Mouse (Mus musculus) heart, postnatal 0 days (tissue): ENCODE results near the gene 1700125H20Rik.

Experiments used
- CTCF ChIP-seq: IDR thresholded peaks from 2 replicates; pipeline ENCODE4 v1.5.1; 2016; ENCODE audit warnings: antibody characterized with exemption, control low read depth, low read depth
- EP300 ChIP-seq: IDR thresholded peaks from 2 replicates; pipeline ENCODE4 v1.6.1; 2016; ENCODE audit warnings: antibody characterized with exemption, low read depth

- no peak for TF ChIP-seq CTCF
- TF ChIP-seq EP300 = no peak
Measured at GRCm38 (mm10) chr11:85189110-85189509, 18.9 kb downstream of the 1700125H20Rik start.
